Comparison of ENCODE assay signal across 11 mouse cellular contexts in genomic region chr16:4495861-4496260, GRCm38 (mm10). TPM values are rescaled to one million over a fixed set of nuclear protein-coding genes. Genes with fewer than 3 reads are reported as not detected.
A peak's percentile ranks its signal among the peaks of the same experiment; 100 is the strongest.
DNase-seq lines count a peak whose midpoint lies in the region; ATAC-seq lines count a peak whose summit lies in the region.
"Had no signal": no experiment of that assay in that cellular context is flagged by ENCODE, and none has a peak within 500 bp of the region (broad histone marks: within the 10 kb centered on the region; RNA-seq: fewer than 3 reads in every experiment).

No protein-coding gene starts in this region.

- H3K36me3 ChIP-seq in heart, embryonic 11.5 days (ENCODE audit: control insufficient read depth, insufficient read depth, low read length), result peaks cover 5% of the 10 kb centered on the region; the same call in 1 of the 2 replicates
- peaks cover 54% of the 10 kb centered on the region for H3K36me3 ChIP-seq in heart, embryonic 12.5 days
- no peaks in the 10 kb centered on the region for H3K36me3 ChIP-seq in hindbrain, embryonic 11.5 days (ENCODE audit: control insufficient read depth, insufficient read depth, low read length)
- H3K36me3 ChIP-seq: embryonic facial prominence, embryonic 15.5 days; liver, embryonic 15.5 days had no signal

- ATAC-seq in heart, embryonic 11.5 days (replicated peaks; ENCODE audit: insufficient number of reproducible peaks, low FRiP score, low TSS enrichment), result no peak
- no peak for ATAC-seq in heart, embryonic 12.5 days (ENCODE audit: insufficient number of reproducible peaks, low FRiP score)
- no peak for ATAC-seq in hindbrain, embryonic 11.5 days (ENCODE audit: low FRiP score)

- H3K4me3 ChIP-seq in heart, embryonic 11.5 days (ENCODE audit: low read depth, low read length), result no peak overlapping the region
- no peak overlapping the region for H3K4me3 ChIP-seq in heart, embryonic 12.5 days
- H3K4me3 ChIP-seq in hindbrain, embryonic 11.5 days (ENCODE audit: low read depth, low read length), result no peak overlapping the region
- H3K4me3 ChIP-seq: embryonic facial prominence, embryonic 15.5 days; heart, embryonic 13.5 days; liver, embryonic 15.5 days had no signal

- 79% methylated on average over 5 of the region's 5 CpGs for WGBS in heart, embryonic 11.5 days (ENCODE audit: insufficient replicate concordance)
- 61% methylated on average over 5 of the region's 5 CpGs for WGBS in heart, embryonic 12.5 days
- WGBS in hindbrain, embryonic 11.5 days, result 88% methylated on average over 5 of the region's 5 CpGs

- H3K4me1 ChIP-seq in heart, embryonic 11.5 days (ENCODE audit: control insufficient read depth, insufficient read depth, low read length), result peaks cover 21% of the 10 kb centered on the region
- peaks cover 36% of the 10 kb centered on the region for H3K4me1 ChIP-seq in heart, embryonic 12.5 days (replicated peaks)
- H3K4me1 ChIP-seq in hindbrain, embryonic 11.5 days (replicated peaks; ENCODE audit: control insufficient read depth, insufficient read depth, low read length), result no peaks in the 10 kb centered on the region
- H3K4me1 ChIP-seq: liver, embryonic 15.5 days had no signal

- no peaks in the 10 kb centered on the region for H3K9me3 ChIP-seq in heart, embryonic 11.5 days (replicated peaks; ENCODE audit: control insufficient read depth, low read length)
- no peaks in the 10 kb centered on the region for H3K9me3 ChIP-seq in heart, embryonic 12.5 days (replicated peaks)
- no peaks in the 10 kb centered on the region for H3K9me3 ChIP-seq in hindbrain, embryonic 11.5 days (ENCODE audit: control insufficient read depth, low read length)
- H3K9me3 ChIP-seq: embryonic facial prominence, embryonic 15.5 days; heart, embryonic 13.5 days; liver, embryonic 15.5 days had no signal

- H3K4me2 ChIP-seq in heart, embryonic 11.5 days, result no peak overlapping the region
- no peak overlapping the region for H3K4me2 ChIP-seq in heart, embryonic 12.5 days
- no peak overlapping the region for H3K4me2 ChIP-seq in hindbrain, embryonic 11.5 days (replicated peaks; ENCODE audit: low read depth, low read length)
- H3K4me2 ChIP-seq: embryonic facial prominence, embryonic 15.5 days; heart, embryonic 13.5 days; liver, embryonic 15.5 days had no signal

- H3K27ac ChIP-seq in heart, embryonic 11.5 days (ENCODE audit: low read depth, low read length), result no peak overlapping the region
- 0 out of 2 replicates have a peak overlapping the region, but pooled peaks have one; percentile 7 for H3K27ac ChIP-seq in heart, embryonic 12.5 days (ENCODE audit: poor library complexity, severe bottlenecking)
- no peak overlapping the region for H3K27ac ChIP-seq in hindbrain, embryonic 11.5 days (ENCODE audit: low read depth, low read length)
- H3K27ac ChIP-seq: embryonic facial prominence, embryonic 15.5 days; liver, embryonic 15.5 days had no signal

- H3K27me3 ChIP-seq in heart, embryonic 11.5 days (ENCODE audit: control insufficient read depth, insufficient read depth, low read length), result no peaks in the 10 kb centered on the region
- H3K27me3 ChIP-seq in heart, embryonic 12.5 days (replicated peaks), result no peaks in the 10 kb centered on the region
- no peaks in the 10 kb centered on the region for H3K27me3 ChIP-seq in hindbrain, embryonic 11.5 days (ENCODE audit: control insufficient read depth, insufficient read depth, low read length)
- H3K27me3 ChIP-seq: embryonic facial prominence, embryonic 15.5 days; heart, embryonic 13.5 days; liver, embryonic 15.5 days had no signal

- no peak overlapping the region for H3K9ac ChIP-seq in heart, embryonic 11.5 days (ENCODE audit: low read depth, low read length)
- H3K9ac ChIP-seq in heart, embryonic 12.5 days, result 0 out of 2 replicates have a peak overlapping the region, but pooled peaks have one; percentile 33
- H3K9ac ChIP-seq in hindbrain, embryonic 11.5 days (ENCODE audit: low read depth, low read length), result no peak overlapping the region
- H3K9ac ChIP-seq: embryonic facial prominence, embryonic 15.5 days; liver, embryonic 15.5 days had no signal

- DNase-seq in heart, adult 18-20 months, result peak; percentile 56 to 75
- peak; percentile 59 to 71 for DNase-seq in spleen, postnatal 36 days (ENCODE audit: low spot score in 2 of 2)
- no peak for DNase-seq in spleen, adult 18-20 months
- DNase-seq in lung, postnatal 36 days, result peak; percentile 81
- no peak for DNase-seq in liver
- no peak for DNase-seq in hindbrain, embryonic 11.5 days (ENCODE audit: low spot score)

RNA-seq across cellular contexts. Expression of gene Srl, which starts 45.8 kb away (rescaled TPM):
- total RNA-seq in heart, adult 18-20 months (2021), result 100 to 1,000 TPM; 782 to 831 TPM
- polyA plus RNA-seq in heart, embryonic 11.5 days (2014; fragmentation: Nextera tagmentation; extraction: Ambion mirVana), result 147 and 191 TPM in 2 replicates
- polyA plus RNA-seq in heart, embryonic 12.5 days (2016; fragmentation: Nextera tagmentation; extraction: Ambion mirVana), result 228 and 230 TPM in 2 replicates
- polyA plus RNA-seq in hindbrain, embryonic 11.5 days (2014; fragmentation: Nextera tagmentation; extraction: Ambion mirVana), result 21.2 and 26.9 TPM in 2 replicates

Comparison
In these comparisons a context has a peak if more than half of its experiments do, and no peak if none do; other contexts are left out.
1. DNase-seq: peak in heart, adult 18-20 months (2 of 2), spleen, postnatal 36 days (2 of 2) and lung, postnatal 36 days (single experiment); none in spleen, adult 18-20 months (0 of 2), liver (single experiment) and hindbrain, embryonic 11.5 days (single experiment).